Mouse (Mus musculus) stomach, postnatal 0 days (tissue): Measurements from ENCODE around the gene Omp.

Experiments used
- CTCF ChIP-seq: IDR thresholded peaks from 2 replicates; pipeline ENCODE4 v1.5.1; 2016; ENCODE audit warnings: antibody characterized with exemption, low read depth, mild to moderate bottlenecking, moderate library complexity
- EP300 ChIP-seq: optimal IDR thresholded peaks from 2 replicates; pipeline ENCODE3; 2016; ENCODE audit warnings: antibody characterized with exemption

DNA sequence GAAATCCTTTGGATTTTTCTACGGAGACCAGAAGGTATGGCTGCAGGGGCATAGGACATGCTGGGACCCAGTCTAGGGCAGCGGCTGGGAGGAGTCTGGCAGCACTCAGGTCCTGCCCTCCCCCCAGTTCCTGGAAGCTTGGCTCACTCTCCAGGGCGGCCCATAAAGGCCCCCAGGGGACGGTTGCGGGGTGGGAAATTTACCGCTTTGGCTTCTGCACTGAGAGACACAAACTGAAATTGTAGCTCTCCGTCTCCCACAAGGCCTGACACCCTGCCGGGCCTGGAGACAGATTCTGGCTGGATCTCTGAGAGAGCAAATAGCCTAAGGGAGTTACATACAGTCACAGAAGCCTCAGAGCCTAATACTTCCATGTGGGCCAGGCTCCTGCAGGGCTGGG, 7.1 kb upstream of the Omp start:
- TF ChIP-seq CTCF (no peak), EP300 (no peak)
